Mouse (Mus musculus): ENCODE results near the gene Gm20458.

DNA sequence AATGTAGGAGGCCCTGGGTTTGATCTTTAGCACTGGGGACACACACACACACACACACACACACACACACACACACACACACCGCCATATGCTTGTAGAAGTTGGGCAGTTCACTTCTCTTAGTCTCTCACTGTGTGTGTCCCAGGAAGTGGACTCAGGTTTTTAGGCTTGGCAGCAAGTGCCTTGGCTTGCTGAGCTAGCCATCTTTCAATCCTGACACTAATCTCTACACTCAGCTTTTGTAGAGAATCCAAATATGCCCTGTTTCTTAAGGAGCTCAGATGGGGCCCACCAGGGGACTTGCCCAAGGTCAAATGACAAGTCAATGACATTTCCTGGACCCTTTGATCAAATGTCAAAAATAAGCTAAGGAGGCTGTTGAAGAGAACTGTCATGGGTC, 4.4 kb upstream of the Gm20458 start:
- TF ChIP-seq GATA1 (IDR thresholded peaks at IDR 0.05; ENCODE audit: borderline replicate concordance, low read length) (no peak), FLI1 (IDR thresholded peaks at IDR 0.05; ENCODE audit: low read length) (no peak)

All from megakaryocyte, embryonic 14.5 days (primary cell).